Mouse (Mus musculus): Measurements from ENCODE around the gene Fxyd2. TPM values are rescaled to one million over a fixed set of nuclear protein-coding genes. Genes with fewer than 3 reads are reported as not detected.
A peak's percentile ranks its signal among the peaks of the same experiment; 100 is the strongest.

Fxyd2 gene
- total RNA-seq, 4 experiments from 2014 or later, result 6.5 to 11.3 (median 7.9) TPM

DNA sequence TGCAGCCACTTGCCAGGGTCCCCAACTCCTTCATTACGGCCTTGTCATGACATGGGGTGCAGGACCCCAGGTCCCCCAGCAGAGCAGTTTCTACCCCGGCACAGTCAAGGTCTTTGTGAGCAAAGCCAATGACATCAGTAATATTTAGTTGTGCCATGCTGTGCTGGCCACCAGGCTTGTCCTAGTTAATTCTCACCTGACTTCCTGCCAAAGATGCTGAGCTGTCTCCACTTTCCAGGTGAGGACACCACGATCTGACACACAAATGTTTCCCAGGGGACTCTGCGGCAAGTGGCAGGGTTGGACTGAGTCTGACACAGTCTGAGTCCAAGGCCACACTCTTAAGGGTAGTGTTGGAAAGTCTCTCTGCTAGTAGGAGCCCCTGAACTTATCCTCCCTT lies 27.0 kb downstream of the Fxyd2 start, which contains the start of gene Dscaml1:
Dscaml1 (plus strand) TSS at position 173 of the 400 bp plus-strand sequence.
- no peak for DNase-seq (ENCODE audit: low spot score in 2 of 2)

DNA sequence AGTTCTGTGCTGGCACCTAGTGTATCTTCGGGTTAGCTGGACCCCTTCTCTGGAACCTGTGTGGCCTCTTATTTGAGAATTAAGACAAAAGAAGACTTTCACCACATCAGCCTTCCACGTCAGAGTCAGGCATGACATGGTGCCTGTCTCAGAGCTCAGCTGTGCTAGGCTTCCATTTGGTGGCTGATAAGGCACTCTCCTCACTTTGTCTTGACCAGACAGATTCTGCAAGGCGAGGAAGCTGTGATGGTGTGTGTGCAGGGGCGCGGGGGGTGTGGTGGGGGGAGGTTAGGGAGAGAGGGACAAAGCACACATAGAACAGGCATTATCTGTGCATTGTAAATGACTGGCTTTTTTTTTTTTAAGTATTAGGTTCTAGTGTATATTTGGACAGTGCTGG lies 29.9 kb downstream of the Fxyd2 start:
- no peak for DNase-seq (ENCODE audit: low spot score in 2 of 2)

DNA sequence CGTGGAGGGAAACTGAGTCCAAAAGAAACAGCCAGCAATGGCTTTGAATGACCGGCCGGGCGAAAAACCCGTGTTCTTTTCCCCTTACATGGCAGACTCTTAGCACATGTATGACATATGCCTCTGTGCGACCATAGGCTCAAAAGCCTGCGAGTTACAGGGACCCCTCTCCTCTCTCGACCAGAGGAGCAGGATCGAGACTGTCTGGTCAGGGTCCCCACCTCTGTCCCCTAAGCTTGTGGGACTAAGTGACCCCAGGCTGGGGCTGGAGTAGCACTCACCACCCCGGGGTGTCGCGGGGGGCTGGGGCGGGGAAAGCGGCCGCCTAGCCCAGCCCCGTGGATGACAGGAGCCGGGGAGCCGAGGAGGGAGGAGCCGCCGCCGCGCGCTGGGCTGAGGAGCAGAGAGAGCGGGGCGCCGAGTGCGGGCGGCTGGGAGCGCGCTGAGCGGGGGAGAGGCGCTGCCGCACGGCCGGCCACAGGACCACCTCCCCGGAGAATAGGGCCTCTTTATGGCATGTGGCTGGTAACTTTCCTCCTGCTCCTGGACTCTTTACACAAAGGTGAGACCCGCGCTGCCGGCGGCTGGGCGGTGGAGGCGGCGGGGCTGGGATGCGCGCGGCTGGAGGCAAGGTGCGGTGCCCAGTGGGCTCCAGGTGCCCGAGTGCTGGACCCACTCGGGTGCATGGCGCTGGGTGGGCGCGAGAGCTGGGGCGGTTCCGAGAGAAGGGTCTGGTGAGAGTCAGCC lies 30.7 kb downstream of the Fxyd2 start:
- DNase-seq (ENCODE audit: low spot score in 2 of 2), result no peak

DNA sequence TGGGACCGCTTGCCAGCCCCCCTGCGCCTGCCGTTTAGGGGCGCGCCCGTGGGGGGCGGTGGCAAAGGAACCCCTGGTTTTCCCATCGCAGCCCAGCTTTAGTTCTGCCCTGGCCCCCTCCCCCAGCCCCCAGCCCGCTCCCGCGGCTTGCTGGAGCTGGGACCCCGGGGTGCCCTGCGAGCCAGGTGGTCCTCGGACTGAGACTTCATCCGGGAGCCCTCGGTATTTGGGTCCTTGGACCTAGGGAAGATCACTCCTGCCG lies 31.2 kb downstream of the Fxyd2 start:
- no peak for DNase-seq (ENCODE audit: low spot score in 2 of 2)

DNA sequence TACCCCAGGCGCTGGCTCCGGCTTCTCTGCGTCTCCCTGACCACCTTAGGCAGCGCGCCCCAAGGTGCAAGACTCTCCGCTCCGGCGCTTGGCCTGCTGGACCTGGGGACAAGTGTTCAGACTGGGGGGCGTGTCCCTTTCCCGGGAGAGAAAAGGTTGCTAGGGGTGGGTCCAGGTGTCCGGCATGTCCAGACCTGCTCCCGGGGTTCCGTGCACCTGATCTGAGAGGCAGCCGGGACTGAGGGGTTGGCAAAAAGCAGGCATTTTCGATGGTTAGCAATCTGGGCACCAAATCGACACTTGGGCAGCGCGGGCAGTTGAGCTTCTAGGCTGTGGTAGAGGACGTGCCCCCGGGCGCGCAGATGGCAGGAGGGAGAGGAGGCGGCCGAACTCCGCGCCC lies 31.7 kb downstream of the Fxyd2 start:
- no peak for DNase-seq (ENCODE audit: low spot score in 2 of 2)

DNA sequence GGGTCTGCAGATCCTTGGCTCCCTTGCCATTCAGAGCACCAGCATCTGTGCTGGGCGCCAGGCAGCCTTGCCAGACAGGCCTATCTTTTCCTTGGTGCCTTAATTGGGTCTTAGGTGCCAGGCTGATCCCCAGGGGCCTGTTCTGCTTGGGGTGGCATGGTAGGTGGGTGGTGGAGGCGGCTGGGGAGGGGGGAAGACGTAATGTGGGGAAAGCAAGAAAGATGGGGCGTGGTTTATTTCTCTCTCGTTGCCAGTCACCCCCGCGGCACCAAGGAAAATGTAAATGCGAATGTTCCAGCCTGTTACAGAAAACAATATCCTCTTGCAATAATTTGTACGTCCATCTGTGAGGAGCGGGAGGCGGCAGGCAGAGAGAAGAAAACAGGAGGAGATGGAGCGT lies 33.2 kb downstream of the Fxyd2 start:
- peak in 1 of 2 experiments; percentile 58 for DNase-seq (ENCODE audit: low spot score in 2 of 2)

DNA sequence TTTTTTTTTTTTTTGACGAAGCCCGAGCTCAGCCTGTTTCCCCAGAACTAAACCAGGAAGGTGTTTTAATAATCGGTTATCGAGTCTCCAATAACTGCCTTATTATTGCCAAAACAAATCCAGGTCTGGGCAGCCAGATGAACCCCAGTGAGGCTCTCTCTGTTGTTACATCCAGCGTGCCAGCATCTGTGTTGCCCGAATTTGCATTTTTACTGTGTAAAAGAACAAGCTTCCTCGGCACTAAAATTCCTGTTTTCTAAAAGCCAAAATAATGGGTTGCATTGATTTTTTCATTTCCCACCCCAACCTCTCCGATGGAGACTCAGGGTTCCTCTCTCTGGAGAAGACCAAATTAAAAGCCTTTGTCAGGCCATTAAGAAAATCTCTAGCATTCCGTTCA lies 33.6 kb downstream of the Fxyd2 start:
- no peak for DNase-seq (ENCODE audit: low spot score in 2 of 2)

DNA sequence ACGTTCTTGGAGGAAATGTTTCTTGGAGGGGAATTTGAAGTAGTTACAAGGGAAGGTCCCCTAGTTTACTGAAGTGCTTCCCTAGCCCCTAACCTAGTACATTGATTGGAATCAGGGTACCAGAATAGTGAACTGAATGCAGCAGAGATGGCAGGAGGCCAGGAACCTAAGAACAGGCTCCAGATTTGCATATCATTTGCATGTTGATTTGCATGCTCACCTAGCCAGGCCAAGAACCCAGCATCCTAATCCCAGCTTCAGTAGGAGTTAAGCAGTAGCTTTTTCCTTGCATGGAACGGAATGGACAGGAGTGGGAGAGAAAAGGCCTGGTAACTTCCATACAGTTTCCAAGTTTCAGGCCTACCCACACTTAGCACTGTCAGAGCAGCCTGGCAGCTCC lies 34.7 kb downstream of the Fxyd2 start:
- DNase-seq (ENCODE audit: low spot score in 2 of 2), result no peak

DNA sequence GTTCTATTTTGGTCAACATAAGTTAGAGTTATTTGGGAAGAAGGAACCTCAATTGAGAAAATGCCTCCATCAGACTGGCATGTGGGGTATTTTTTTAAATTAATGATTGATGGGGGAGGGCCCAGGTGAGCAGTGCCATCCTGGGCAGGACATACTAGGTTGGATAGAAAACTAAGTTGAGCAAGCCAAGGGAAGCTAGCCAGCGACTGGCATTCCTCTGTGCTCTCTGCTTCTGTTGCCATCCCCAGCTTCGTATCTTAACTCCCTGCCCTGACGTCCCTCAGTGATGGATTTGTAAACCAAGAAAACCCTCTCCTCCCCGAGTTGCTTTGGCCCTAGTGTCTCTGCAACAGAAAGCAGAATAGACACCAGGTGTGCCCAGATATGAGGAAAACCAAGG lies 39.6 kb downstream of the Fxyd2 start:
- no peak for DNase-seq (ENCODE audit: low spot score in 2 of 2)

DNA sequence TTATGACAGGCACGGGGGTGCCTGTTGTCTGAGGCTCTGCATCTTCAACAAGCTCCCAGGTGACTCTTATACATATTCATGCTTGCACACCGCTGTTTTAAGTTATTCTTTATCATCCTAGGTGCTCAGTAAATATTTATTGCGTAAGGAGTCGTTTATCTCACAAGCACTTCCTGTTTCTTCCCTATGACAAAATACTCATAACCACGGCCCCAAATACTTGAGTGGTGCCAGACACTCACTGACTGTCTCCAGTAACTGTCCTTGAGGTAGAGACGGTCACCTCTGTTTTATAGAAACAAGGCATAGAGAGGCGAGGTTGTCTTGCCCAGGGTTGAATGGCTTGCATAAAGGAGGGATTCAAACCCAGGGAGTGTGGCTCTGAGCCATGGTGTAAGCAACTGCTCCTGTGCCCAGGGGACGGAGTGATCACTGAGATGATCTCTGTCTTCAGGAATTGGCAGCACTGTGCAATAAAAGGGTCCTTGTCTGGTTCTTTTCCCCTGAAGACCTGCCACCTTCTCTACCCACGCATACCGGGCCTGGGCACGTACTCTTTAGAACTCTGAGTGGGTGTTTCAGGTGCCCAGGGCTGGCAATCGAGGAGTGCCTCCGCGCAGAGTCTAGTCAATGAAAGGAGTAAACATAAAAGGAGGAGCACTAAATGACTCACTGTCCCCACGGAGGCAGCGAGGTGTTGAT lies 40.8 kb downstream of the Fxyd2 start:
- no peak for DNase-seq (ENCODE audit: low spot score in 2 of 2)

DNA sequence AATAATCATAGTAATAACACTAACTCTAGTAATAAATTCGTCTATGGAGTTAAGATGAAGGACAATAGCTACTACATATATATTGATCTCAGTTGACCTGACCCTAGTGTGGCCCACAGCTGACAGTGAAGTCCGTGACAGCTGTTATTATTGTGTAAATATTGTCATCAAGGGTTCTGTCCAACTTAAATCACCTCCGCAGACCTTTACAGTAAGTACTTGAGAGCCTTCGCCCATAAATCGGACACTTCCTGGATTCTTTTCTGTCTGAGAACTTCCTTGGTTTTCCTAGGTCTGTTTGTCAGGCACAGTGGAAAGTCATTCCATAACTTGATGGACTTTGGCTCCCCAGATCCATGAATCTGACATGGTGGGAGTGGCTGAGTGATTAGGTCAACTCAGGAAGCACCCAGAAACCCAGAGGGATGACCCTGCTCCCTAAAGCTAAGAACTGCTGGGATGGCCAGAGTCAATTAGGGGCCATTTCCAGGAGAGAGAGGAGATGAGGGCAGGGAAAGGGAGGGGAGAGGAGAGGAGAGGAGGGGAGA lies 44.9 kb downstream of the Fxyd2 start:
- no peak for DNase-seq (ENCODE audit: low spot score in 2 of 2)

DNA sequence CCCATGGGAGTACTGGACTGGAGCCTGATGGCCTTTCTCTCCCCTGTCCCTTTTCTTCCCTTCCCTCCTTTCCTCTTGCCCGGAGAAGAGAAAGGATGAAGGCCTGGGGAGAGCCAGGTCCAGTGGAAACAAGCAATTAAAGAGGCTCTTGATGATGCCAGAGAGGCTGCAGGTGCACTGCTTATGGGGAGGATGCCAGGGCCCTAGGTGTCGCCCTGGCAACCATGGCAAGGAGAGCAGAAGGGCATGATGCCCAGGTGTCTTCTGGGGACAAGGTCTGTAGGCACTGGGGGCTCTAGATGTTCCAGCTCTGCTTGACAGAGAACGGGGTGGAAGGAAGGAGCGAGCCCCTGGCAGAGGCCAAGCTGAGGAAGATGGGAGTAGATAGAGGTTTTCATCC lies 50.2 kb downstream of the Fxyd2 start:
- DNase-seq (ENCODE audit: low spot score in 2 of 2), result no peak

DNA sequence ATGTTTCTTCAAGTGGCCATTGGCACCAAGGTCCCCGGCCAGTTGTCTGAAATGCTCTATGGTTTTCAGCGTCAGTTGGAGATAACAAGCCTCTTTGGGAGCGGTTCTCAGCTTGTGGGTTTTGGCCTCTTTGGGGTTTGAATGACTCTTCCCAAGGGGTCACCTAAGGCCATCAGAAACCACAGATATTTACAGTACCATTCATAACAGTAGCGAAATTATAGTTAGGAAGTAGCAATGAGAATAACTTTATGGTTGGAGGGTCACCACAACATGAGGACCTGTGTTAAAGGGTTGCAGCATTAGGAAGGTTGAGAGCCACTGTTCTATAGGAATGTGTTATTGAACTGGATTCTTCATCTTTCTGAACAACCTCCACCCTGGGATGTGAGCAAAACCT lies 51.9 kb downstream of the Fxyd2 start:
- DNase-seq (ENCODE audit: low spot score in 2 of 2), result no peak

DNA sequence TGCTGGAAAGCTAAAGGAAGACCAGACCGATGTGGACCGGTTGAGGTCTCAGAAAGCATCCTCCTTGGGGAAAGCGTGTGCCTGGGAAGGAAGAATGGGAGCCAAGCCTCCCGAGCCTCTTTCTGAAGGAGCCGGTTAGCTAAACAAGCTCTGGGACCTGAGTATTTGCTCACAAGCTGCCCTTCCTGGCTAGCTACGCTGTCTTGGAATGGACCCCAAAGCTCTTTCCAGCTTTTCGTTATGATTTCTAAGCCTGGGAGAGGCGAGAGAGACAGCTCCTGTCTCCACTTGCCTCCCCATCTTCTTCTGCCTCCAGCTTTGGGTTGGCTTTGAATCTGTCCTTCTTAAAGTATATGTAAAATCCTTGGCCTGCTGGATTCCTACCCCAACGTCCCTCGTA lies 54.6 kb downstream of the Fxyd2 start:
- DNase-seq (ENCODE audit: low spot score in 2 of 2), result no peak

DNA sequence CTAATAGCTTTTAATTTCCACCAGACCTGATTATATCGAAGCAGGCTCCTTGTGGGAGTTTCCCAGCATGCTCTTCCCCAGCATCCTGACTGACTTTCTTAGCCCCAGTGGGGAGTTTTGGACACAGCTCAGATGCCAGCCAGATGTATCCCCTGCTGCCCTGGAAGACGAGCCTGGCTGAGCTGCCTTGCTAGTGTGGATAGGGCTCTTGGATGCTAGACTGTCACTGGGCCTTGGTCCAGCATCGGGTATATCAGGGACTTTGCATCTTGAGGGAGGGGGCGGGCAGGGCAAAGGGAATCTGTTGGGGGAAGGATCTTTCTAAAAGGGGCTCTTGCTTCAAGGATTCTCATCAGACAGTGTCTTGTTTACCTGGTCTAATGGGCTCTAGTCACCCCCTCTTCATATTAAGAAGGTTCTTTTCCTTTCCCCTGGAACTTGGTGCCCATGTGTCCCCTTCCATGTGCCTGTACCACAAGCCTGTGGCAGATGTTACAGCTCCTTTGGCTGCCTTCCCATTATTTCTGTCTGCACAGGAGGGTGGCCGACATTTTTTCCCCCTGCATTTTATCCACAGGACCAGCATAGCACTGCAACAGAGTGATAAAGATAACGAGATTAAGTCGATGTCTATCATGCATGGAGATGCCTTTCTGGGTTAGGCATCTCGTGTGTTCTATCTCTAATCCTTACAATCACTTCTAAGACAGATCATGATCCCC lies 55.6 kb downstream of the Fxyd2 start:
- DNase-seq (ENCODE audit: low spot score in 2 of 2), result no peak

DNA sequence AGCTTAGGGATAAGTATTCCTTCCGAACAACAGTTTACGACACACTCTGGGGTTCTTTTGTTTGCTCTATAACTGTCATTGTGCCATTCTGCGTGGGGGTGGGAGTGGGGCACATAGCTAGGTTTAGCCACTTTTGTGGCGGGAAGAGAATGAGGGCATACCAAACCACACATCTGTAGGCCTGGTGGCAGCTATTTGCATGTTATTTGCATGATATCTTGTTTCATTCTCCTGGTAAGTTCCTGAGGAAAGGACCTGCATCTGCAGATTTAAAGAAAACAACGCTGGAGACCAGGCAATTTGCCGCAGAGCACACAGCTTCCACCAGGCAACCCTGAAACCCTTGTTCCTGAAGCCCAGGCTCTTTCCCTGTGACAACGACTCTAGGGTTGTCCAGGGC lies 57.7 kb downstream of the Fxyd2 start:
- no peak for DNase-seq (ENCODE audit: low spot score in 2 of 2)

DNA sequence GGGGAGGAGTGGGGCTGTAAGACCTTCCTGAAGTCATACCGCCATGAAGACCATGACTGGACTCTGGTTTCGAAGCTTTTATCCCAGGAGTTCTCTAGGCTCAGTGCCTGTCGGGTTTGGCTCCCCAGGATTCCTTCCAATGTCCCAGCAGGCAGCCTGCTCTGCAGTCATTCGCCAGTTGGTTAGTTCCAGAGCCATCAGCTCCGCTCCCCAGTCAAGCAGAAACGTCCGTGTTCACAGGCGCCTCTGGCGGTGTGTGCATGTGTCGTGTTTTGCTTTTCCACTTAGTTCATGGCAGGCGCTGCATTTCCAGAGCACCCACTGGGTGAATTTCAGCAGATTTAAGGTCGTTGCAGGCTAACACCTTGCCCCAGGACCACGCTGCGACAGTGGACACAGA lies 58.9 kb downstream of the Fxyd2 start:
- DNase-seq (ENCODE audit: low spot score in 2 of 2), result no peak

Other genes starting within 250 kb of the Fxyd2 start
- gene BC049352, start 217.7 kb upstream of the Fxyd2 start, total RNA-seq (2022), result 1 to 10 TPM; 1.6 to 1.9 (median 1.7) TPM
- gene Tmprss4, start 195.6 kb upstream of the Fxyd2 start, total RNA-seq (2022), result under 1 TPM in 3 of 4 experiments, not detected in 1; 0.16 to 0.66 (median 0.30) TPM
- gene Il10ra, start 130.5 kb upstream of the Fxyd2 start, total RNA-seq (2022), result 1 to 10 TPM; 3.2 to 8.3 (median 4.9) TPM
- not detected for gene Tmprss13, start 80.6 kb upstream of the Fxyd2 start, total RNA-seq (2022)
- gene Fxyd6, start 29.5 kb upstream of the Fxyd2 start, total RNA-seq (2022), result 100 to 1,000 TPM; 102 to 119 (median 108) TPM
- 10 to 100 TPM; 42.5 to 65.6 (median 47.0) TPM for gene Dscaml1, start 27.0 kb downstream of the Fxyd2 start, total RNA-seq (2022)

Measured in left cerebral cortex, adult 8-10 months (tissue).